Mouse (Mus musculus) testis, adult 2 months (tissue): ENCODE measurements around the gene Stat5b.

ENCODE experiments used
- CTCF ChIP-seq: fragments of 200-500 bp; IDR thresholded peaks from 2 replicates; pipeline ENCODE4 v1.5.1; 2012; ENCODE audit warnings: low read depth, mild to moderate bottlenecking, inconsistent platforms, low read length, moderate library complexity; ENCODE audit not compliant: control insufficient read depth, insufficient read depth, insufficient replicate concordance
- POLR2A ChIP-seq: fragments of 200-500 bp; IDR thresholded peaks from 2 replicates; pipeline ENCODE4 v1.6.1; 2012; ENCODE audit warnings: low read depth, mild to moderate bottlenecking, inconsistent platforms, low read length, moderate library complexity; ENCODE audit not compliant: control insufficient read depth

DNA sequence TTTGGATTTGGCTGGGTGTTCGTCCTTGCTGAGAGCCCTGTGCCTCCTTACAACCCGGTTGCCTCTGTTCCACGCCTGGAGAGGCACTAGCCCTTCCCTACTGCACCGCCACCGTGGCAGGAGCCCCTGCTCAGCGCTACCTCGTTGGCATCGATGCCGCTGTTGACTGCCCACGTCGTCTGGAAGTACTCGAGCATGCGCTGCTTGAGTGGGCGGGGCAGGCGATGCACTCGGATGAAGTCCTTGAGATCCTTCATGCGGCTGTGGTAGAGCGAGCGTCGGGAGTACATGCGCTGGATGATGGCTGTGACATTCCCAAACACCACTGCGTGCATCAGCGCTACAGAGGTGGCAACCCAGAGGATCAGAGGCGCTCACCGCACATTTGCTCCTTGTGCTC is 101.1 kb downstream of the Stat5b start:
- TF ChIP-seq POLR2A (no peak), CTCF (no peak)
